Mouse (Mus musculus) granulocyte monocyte progenitor cell, adult 5-6 weeks (primary cell): ENCODE measurements around the gene Proser1. TPM values are rescaled to one million over a fixed set of nuclear protein-coding genes. Genes with fewer than 3 reads are reported as not detected.

Experiments
- ATAC-seq: replicated peaks from 2 replicates; pipeline ENCODE4 v1.8.0; 2016; ENCODE audit warnings: mild to moderate bottlenecking, moderate TSS enrichment, inconsistent platforms; ENCODE audit not compliant: poor library complexity, severe bottlenecking
- total RNA-seq, 2 experiments: library from RNA; stranded (forward) in 1 of 2; stranded (reverse) in 1 of 2; fragments of 200-712, 200-1000 nt in 1 of 2; fragments of >200 nt in 1 of 2; fragmentation: Nextera tagmentation in 1 of 2; gene quantifications; 2 replicates each; pipeline ENCODE4 v1.2.3; 2014 to 2017

Proser1 gene
- 29.0 and 31.4 TPM in 2 replicates for total RNA-seq (2014; fragmentation: Nextera tagmentation)
- 4.5 and 7.1 TPM in 2 replicates for total RNA-seq (2017)

DNA sequence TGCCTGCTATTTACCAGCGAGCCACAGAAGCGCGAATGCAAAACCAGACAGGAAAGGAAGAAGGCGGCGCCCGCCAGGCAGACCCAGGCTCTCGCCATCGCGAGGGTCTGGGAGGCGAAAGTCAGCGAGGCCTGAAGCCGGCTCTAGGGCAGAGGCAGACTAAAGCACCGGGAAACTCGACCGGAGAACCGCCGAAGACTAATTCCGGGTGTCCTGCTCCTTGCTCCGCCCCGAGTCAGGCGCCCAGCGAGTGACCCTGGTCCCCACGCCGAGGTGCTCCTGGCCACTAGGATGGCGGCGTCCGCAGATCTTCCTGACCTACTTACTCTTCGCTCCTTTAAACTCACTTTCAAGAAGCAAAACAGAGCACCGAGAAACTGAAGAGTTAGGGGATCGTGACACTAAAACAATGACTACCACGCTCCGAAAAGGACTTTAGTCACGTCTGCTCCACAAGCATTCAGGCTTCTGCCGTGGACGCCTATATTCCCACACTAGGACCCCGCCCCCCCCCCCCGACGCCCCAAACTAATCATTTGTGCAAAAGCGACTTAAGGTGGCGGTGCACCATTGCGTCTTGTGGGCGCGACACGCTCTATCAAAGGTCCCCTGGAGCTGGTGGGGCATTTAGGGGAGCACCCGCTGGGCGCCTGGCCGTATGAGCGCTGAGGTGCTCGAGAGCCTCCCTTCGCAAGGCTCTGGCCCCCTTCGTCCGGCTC is at the start of gene Proser1, which contains the start of gene Nhlrc3:
Gene Proser1 (plus strand): TSS at position 621 of the 719 bp plus-strand sequence.
Gene Nhlrc3 (minus strand): TSS at position 287 of the 719 bp plus-strand sequence.
- ATAC-seq: peak; percentile 79

- ATAC-seq: no peak
Observed at GRCm38 (mm10) chr3:53413959-53414358, 49.5 kb upstream of the Proser1 start.

DNA sequence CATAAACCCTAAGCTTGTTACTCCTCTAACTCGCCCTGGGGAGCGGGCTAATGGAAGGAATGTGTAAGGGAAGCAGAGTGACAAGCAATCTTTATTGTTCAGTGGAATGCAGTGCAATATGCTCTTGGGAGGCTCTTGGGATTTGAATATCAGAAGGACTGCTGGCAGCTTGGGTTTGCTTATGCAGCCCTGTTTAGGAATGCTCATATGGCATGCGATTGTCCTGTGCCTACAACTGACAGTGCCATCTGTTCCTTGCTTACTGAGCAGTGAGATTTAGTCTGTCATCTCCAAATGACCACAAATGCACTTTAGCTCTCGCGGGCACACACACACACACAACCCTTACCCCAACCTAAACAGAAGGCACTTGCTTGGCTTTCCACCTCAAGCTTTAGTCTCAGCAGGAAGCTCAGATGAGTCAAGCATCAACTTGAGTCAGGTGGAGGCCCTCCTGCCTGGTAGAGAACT is 47.4 kb upstream of the Proser1 start:
- ATAC-seq: no peak

DNA sequence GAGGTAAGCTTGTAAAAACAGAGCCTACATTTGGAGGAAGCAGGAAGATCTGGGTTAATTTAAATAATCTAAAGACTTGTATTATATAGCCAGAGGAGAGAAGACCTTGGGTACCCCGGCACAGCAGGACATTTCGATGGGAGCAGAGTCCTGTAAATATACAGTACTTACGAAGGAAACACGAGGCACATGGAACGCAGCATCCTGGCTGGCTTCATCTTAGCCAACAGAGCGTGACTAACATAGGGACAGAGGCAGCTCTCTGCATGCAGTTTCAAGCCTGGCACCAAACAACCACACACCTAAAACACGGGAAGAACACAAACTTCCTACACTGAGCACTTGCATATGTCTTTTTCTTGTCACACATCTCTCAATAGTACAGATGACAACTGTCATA is 45.8 kb upstream of the Proser1 start:
- no peak for ATAC-seq

- no peak for ATAC-seq
Observed at GRCm38 (mm10) chr3:53421656-53422055, 41.8 kb upstream of the Proser1 start.

DNA sequence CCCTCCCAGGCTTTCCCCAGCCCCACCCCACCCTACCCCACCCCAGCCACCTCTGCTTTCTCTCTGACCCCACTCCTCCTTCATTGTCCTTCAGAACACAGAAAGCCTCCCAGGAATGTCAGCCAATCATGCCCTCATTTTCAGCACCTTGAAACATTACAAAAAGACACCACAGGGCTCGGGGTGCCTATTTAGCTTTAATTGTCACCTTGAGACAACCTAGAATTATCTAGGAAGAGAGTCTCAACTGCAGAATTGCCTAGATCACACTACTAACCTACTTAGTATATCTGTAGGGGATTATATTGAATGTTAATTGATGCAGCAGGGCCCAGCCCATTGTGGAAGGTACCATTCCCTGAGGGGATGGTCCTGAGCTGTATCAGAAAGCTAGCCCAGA is 40.8 kb upstream of the Proser1 start:
- no peak for ATAC-seq

GRCm38 (mm10) chr3:53423576-53423975 is 39.9 kb upstream of the Proser1 start:
- ATAC-seq: no peak

DNA sequence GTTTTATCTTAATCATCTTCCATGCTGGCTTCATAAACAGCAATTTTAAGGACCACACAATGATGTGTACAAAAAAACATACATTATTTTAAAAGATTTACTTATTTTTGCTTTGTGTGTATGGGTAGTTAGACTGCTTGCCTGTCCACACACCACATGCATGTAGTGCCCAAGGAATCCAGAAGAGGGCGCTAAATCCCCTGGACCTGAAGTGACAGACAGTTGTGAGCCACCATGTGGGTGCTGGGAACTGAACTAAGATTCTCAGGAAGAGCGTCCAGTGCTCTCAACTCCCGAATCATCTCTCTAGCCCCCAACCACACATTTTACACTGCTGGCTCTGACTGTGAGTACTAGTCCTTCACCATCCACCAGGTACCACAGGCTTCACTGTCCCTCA is 28.9 kb upstream of the Proser1 start:
- ATAC-seq: no peak

- ATAC-seq: peak; percentile 63
Observed at GRCm38 (mm10) chr3:53436550-53436949, 26.9 kb upstream of the Proser1 start.

GRCm38 (mm10) chr3:53445540-53445939 is 17.9 kb upstream of the Proser1 start:
- no peak for ATAC-seq

GRCm38 (mm10) chr3:53446801-53447200 is 16.7 kb upstream of the Proser1 start:
- no peak for ATAC-seq

- peak; percentile 95 for ATAC-seq
Observed at GRCm38 (mm10) chr3:53448208-53448607, 15.3 kb upstream of the Proser1 start.

GRCm38 (mm10) chr3:53450666-53451065 is 12.8 kb upstream of the Proser1 start:
- no peak for ATAC-seq

DNA sequence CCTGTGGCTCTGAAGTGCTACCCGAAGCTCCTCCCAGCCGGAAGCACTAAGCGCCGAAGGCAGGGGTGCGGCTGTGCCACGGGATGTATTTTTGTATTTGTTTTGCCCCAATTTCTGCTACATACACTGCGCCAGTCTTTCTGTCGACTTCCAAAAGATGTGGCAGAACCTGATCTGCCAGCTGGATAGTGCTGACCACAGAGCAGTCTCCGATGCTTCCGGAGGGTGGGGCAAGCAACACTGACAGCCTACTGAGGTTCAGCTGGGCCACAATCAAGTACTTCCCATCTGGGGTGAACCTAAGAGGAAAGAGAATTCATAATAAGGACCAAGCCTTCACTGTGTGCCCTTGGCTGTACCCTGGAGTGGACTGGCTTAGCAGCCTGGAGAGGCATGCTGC is 11.1 kb upstream of the Proser1 start:
- ATAC-seq: no peak

DNA sequence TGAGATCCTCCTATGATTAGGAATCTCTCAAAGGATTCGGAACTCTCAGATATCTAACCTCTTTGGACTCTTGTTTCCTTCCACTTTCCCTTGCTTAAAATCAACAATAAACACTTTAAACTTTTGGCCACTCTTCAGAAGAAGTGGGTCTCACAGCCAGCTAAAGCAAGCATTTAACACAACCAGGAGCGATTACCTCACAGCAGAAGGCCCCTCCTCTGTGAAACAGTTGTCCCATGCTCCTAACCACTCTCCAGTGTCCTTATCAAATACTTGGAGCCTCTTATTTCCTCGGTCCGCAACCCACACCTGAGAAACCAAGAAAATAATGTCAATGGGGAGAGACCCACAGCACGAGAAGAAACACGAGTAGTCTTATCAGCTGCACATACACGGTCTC is 10.1 kb upstream of the Proser1 start:
- no peak for ATAC-seq

GRCm38 (mm10) chr3:53454005-53454404 is 9.5 kb upstream of the Proser1 start:
- no peak for ATAC-seq

DNA sequence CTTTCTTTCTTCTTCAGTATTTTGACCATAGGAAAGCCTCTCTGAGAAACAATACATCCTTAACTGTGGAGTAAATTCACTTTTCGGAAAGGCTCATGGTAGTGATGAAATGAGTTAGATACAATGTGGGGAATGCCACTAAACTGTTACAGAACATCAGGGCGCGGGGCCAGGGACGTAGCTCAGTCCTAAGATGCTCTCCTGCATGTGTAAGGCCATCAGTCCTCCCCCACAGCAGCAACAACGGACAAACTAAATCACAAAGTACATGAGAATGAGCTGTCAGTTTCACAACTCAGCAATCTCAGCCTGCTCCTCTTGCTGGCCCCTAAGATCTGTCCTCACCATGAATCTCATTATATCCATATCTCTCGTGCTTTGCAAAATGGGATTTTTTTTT is 8.9 kb upstream of the Proser1 start:
- no peak for ATAC-seq

DNA sequence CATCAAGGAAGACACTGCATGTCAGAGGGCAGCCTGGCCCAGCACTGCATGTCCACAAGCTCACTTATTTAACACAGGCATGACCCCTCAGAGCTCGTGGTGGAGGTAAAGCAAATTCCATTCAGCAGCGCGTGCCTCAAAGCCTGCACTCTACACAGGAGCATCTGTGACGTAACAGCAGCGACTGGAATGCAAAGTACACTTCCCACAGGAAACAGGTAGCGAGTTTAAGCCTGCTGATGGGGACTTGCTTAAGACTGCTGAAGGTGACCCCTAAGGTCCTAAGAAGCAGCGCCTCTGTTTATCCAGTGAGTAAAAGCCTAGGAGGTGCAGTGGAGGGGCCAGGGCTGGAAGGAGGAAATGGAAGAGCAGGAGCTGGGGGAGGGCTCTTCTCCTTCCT is 8.5 kb upstream of the Proser1 start:
- no peak for ATAC-seq

- no peak for ATAC-seq
Observed at GRCm38 (mm10) chr3:53457750-53458149, 5.7 kb upstream of the Proser1 start.

DNA sequence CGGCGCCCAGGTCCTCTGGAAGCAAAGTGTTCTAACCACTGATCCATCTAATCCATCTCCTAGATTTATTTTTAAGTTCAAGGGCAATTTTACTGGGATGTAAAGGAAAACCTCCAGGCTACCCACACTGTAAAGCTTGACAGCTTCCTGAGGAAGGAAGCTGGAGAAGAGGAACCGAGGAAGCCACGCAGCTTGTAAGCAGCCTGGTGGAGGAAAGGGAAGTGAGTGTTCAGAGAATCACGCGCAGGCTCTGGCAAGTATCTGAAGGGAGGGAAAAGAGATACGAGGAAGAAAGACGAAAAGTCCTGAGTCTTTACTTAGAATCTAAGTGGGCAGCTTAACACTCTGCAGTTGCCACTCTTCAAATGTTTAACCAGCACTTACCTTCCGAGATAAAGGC is 3.4 kb upstream of the Proser1 start:
- ATAC-seq: peak; percentile 44

DNA sequence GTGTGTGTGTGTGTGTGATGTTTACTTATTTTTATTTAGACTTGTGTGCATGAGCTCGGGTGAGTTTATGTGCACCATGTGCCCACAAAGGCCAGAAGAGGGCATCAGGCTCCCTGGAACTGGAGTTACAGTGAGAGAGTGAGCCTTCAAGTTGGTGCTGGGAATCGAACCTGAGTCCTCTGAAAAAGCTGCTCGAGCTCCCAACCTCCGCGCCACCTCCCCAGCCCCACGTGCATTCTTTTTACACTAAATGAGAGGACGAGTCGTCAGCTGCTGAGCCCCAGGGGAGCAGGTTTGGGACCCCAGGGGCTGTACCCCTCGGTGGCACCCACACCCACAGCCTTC is 793 bp upstream of the Proser1 start:
- peak; percentile 2; the same call in 1 of the 2 replicates for ATAC-seq

DNA sequence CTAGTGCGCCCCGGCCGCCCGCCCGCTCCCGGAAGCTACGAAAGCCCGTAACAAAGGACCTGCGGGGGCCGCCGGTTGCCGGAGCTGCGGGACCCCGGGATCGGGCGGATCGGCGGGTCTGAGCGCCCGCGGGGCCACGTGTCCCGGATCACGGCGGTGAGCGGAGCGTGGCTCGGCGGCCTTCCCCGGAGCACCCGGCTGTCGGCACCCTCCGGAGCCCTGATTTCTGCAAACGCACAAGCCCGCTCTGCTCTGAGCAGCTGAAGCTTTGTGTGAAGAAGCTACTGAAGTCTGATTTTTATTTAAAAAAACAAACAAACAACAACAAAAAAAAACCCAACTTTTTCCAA is 274 bp downstream of the Proser1 start:
- no peak for ATAC-seq
